Mouse (Mus musculus) MEL (cell line): ENCODE results near the gene Ccdc92b.

Experiments
- ETS1 ChIP-seq: IDR thresholded peaks from 2 replicates; pipeline ENCODE4 v1.6.1; 2012; ENCODE audit warnings: low read depth, mild to moderate bottlenecking, inconsistent platforms, low read length, improper control_type of control experiment, moderate library complexity
- MXI1 ChIP-seq: IDR thresholded peaks from 2 replicates; pipeline ENCODE4 v1.6.1; 2011; ENCODE audit warnings: mild to moderate bottlenecking, low read depth, low read length, improper control_type of control experiment
- POLR2A ChIP-seq, 2 experiments: IDR thresholded peaks; 2 replicates each; pipeline ENCODE4 v1.6.1; 2011 to 2012; ENCODE audit warnings: low read length in 2 of 2, mild to moderate bottlenecking in 2 of 2, control low read depth in 1 of 2, improper control_type of control experiment in 1 of 2, low read depth in 1 of 2, moderate library complexity in 1 of 2; ENCODE audit not compliant: control insufficient read depth in 1 of 2, insufficient read depth in 1 of 2, poor library complexity in 1 of 2

DNA sequence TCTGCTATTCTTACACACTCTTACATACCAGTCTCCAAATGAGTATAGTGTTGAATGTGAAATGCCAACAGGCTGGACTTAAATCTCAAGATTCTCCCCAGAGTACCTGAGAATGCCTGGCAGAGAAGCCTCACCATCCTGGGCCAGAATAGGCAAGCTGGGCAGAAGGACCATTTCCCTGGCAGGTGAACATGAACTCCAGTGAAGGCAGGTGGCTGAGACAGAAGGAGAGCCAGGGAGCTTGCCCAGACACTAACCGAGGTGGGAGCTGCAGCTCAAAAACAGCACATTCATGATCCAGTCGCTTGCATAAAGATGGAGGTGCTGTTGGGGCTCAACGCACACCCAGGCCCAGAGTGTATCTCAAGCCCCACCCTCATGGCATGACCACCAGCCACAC is 36.9 kb upstream of the Ccdc92b start:
- TF ChIP-seq MXI1 (no peak), ETS1 (no peak), POLR2A (IDR thresholded peaks at IDR 0.05; ENCODE audit: control insufficient read depth in 1 of 2, insufficient read depth in 1 of 2, low read depth in 1 of 2, low read length in 2 of 2, poor library complexity in 1 of 2) (no peak)
